Mouse (Mus musculus): Measurements from ENCODE around the gene Pkhd1.

GRCm38 (mm10) chr1:20306116-20306515, 311.7 kb downstream of the Pkhd1 start:
- TF ChIP-seq CTCF (IDR thresholded peaks at IDR 0.05; ENCODE audit: insufficient read depth, low read depth, low read length) (no peak), POLR2A (IDR thresholded peaks at IDR 0.05; ENCODE audit: insufficient read depth, low read depth, low read length) (no peak)

All from olfactory bulb, adult 2 months (tissue).